ENCODE assay signal across 14 mouse cellular contexts in the genomic region with DNA sequence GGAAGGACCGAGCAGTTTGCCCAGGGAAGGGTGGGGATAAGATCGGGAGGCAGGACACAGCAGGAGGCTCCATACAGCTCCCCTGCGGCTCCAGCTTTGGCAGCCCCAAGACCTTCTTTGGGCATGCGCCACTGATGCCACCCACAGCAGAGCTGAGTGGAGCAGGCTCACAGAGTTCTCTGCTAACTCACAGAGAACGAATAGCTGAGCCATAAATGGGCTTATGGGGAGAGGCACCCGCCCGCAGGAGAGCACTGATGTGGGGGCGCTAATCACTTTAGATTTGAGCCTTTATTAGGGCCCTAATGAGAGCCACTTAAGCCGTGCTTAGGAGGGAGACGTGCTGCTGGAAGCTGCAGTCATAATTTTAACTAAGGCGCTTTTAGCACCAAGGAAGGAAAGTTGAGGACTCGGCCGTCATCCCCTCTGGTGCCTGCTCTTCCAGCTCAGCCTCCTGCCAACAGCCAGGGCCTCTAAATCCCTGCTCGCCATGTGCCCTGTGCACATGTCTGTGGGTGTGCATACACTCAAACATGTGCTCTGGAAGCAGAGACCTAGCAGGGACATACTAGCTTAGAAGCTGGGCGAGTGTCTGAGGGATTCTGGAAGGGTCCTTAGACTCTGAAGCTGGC. TPM values are rescaled to one million over a fixed set of nuclear protein-coding genes. Genes with fewer than 3 reads are reported as not detected.
DNase-seq lines count a peak whose midpoint lies in the region; ATAC-seq and TF ChIP-seq lines count a peak whose summit lies in the region.
"Had no signal": no experiment of that assay in that cellular context is flagged by ENCODE, and none has a peak within 500 bp of the region (broad histone marks: within the 10 kb centered on the region; RNA-seq: fewer than 3 reads in every experiment).

No protein-coding gene starts in this region.

- H3K4me3 ChIP-seq in neural tube, embryonic 13.5 days, result no peak overlapping the region
- no peak overlapping the region for H3K4me3 ChIP-seq in hindbrain, embryonic 16.5 days (ENCODE audit: low read length)
- no peak overlapping the region for H3K4me3 ChIP-seq in small intestine, adult 2 months (ENCODE audit: low read depth, low read length)
- H3K4me3 ChIP-seq in kidney, embryonic 16.5 days (ENCODE audit: low read length), result no peak overlapping the region
- H3K4me3 ChIP-seq: midbrain, embryonic 15.5 days had no signal

- no peak for DNase-seq in neural tube, embryonic 10.5 days (ENCODE audit: extremely low spot score, low spot score)
- peak; percentile 75 to 83 for DNase-seq in left cerebral cortex, postnatal 14 days (ENCODE audit: low spot score in 2 of 2)
- DNase-seq in liver, result no peak
- DNase-seq in heart, postnatal 4 days, result no peak
- DNase-seq: cerebellum, postnatal 25 days; heart, adult 11 months; kidney, postnatal 4 days; lung, embryonic 14.5 days; thymus, adult 18-20 months had no signal

- no peaks in the 10 kb centered on the region for H3K9me3 ChIP-seq in neural tube, embryonic 13.5 days
- H3K9me3 ChIP-seq in hindbrain, embryonic 16.5 days (ENCODE audit: control insufficient read depth, low read length), result no peaks in the 10 kb centered on the region
- H3K9me3 ChIP-seq in kidney, embryonic 16.5 days (ENCODE audit: low read length), result no peaks in the 10 kb centered on the region
- H3K9me3 ChIP-seq: midbrain, embryonic 15.5 days had no signal

- H3K9ac ChIP-seq in neural tube, embryonic 13.5 days, result no peak overlapping the region
- no peak overlapping the region for H3K9ac ChIP-seq in hindbrain, embryonic 16.5 days (ENCODE audit: low read depth, low read length)
- no peak overlapping the region for H3K9ac ChIP-seq in kidney, embryonic 16.5 days (replicated peaks; ENCODE audit: low read length)
- H3K9ac ChIP-seq: lung, embryonic 14.5 days; midbrain, embryonic 15.5 days had no signal

- no peak overlapping the region for H3K4me2 ChIP-seq in neural tube, embryonic 13.5 days
- H3K4me2 ChIP-seq in hindbrain, embryonic 16.5 days (ENCODE audit: low read length), result no peak overlapping the region
- H3K4me2 ChIP-seq in kidney, embryonic 16.5 days (replicated peaks; ENCODE audit: low read depth, low read length), result no peak overlapping the region
- H3K4me2 ChIP-seq: lung, embryonic 14.5 days; midbrain, embryonic 15.5 days had no signal

- TF ChIP-seq POLR2A in small intestine, adult 2 months (IDR thresholded peaks at IDR 0.05; ENCODE audit: low read depth, low read length), result no peak

- intact Hi-C loops in left cerebral cortex, postnatal 14 days (cut with DNase I), result no loop called here

- TF ChIP-seq CTCF in small intestine, adult 2 months (IDR thresholded peaks at IDR 0.05; ENCODE audit: extremely low read depth, insufficient read length, insufficient replicate concordance, low read depth, low read length), result no peak

- H3K4me1 ChIP-seq in neural tube, embryonic 13.5 days (replicated peaks), result peaks cover 81% of the 10 kb centered on the region
- peaks cover 28% of the 10 kb centered on the region for H3K4me1 ChIP-seq in hindbrain, embryonic 16.5 days (ENCODE audit: control insufficient read depth, insufficient read depth, low read depth, low read length)
- no peaks in the 10 kb centered on the region for H3K4me1 ChIP-seq in small intestine, adult 2 months (ENCODE audit: control insufficient read depth, insufficient read depth, insufficient read length, low read length)
- H3K4me1 ChIP-seq in kidney, embryonic 16.5 days (ENCODE audit: insufficient read depth, low read length), result peaks cover 6% of the 10 kb centered on the region

- WGBS in neural tube, embryonic 13.5 days, result 49% methylated on average over 15 of the region's 15 CpGs
- WGBS in hindbrain, embryonic 16.5 days, result 76% methylated on average over 15 of the region's 15 CpGs
- WGBS in small intestine, adult 2 months, result 84% methylated on average over 15 of the region's 15 CpGs
- WGBS in kidney, embryonic 16.5 days, result 64% methylated on average over 15 of the region's 15 CpGs

- H3K27me3 ChIP-seq in neural tube, embryonic 13.5 days, result no peaks in the 10 kb centered on the region
- no peaks in the 10 kb centered on the region for H3K27me3 ChIP-seq in hindbrain, embryonic 16.5 days (replicated peaks; ENCODE audit: control insufficient read depth, insufficient read depth, low read length)
- no peaks in the 10 kb centered on the region for H3K27me3 ChIP-seq in small intestine, adult 2 months (ENCODE audit: control insufficient read depth, insufficient read depth, low read length)
- H3K27me3 ChIP-seq in kidney, embryonic 16.5 days (ENCODE audit: insufficient read depth, low read length), result no peaks in the 10 kb centered on the region
- H3K27me3 ChIP-seq: midbrain, embryonic 15.5 days had no signal

- ATAC-seq in neural tube, embryonic 13.5 days (ENCODE audit: low read depth), result no peak
- peak; percentile 28; the same call in 1 of the 2 replicates for ATAC-seq in hindbrain, embryonic 16.5 days
- no peak for ATAC-seq in kidney, embryonic 16.5 days (ENCODE audit: low FRiP score, low TSS enrichment)
- ATAC-seq: midbrain, embryonic 15.5 days had no signal

- peaks cover 76% of the 10 kb centered on the region for H3K36me3 ChIP-seq in neural tube, embryonic 13.5 days
- no peaks in the 10 kb centered on the region; the same call in 1 of the 2 replicates for H3K36me3 ChIP-seq in hindbrain, embryonic 16.5 days (ENCODE audit: control insufficient read depth, insufficient read depth, low read length)
- peaks cover 15% of the 10 kb centered on the region for H3K36me3 ChIP-seq in small intestine, adult 2 months (ENCODE audit: control insufficient read depth, insufficient read depth, low read length)
- H3K36me3 ChIP-seq in kidney, embryonic 16.5 days (ENCODE audit: insufficient read depth, low read length), result peaks cover 17% of the 10 kb centered on the region; the same call in 1 of the 2 replicates

- H3K27ac ChIP-seq in neural tube, embryonic 13.5 days (replicated peaks), result peak overlapping the region; percentile 86
- H3K27ac ChIP-seq in hindbrain, embryonic 16.5 days (ENCODE audit: low read depth, low read length), result peak overlapping the region; percentile 32; the same call in 1 of the 2 replicates
- peak overlapping the region; percentile 55 for H3K27ac ChIP-seq in small intestine, adult 2 months (ENCODE audit: insufficient read depth, low read depth, low read length)
- H3K27ac ChIP-seq in kidney, embryonic 16.5 days (ENCODE audit: low read length), result no peak overlapping the region
- H3K27ac ChIP-seq: midbrain, embryonic 15.5 days had no signal

RNA-seq across cellular contexts. Expression of gene Kdm4b, which starts 45.3 kb away (rescaled TPM):
- 72.1 and 77.9 TPM in 2 replicates for polyA plus RNA-seq in neural tube, embryonic 13.5 days (2015; fragmentation: Nextera tagmentation; extraction: Ambion mirVana)
- 53.5 and 70.3 TPM in 2 replicates for polyA plus RNA-seq in hindbrain, embryonic 16.5 days (2015; fragmentation: Nextera tagmentation; extraction: Ambion mirVana)
- total RNA-seq in left cerebral cortex, postnatal 14 days (2021), result 10 to 100 TPM; 75.0 to 87.7 TPM
- 20.5 and 38.3 TPM in 2 replicates for polyA plus RNA-seq in small intestine, adult 2 months (2012; rRNA removed)
- 10 to 100 TPM; 38.9 to 40.5 TPM for total RNA-seq in heart, postnatal 4 days (2021)
- 37.7 and 39.1 TPM in 2 replicates for polyA plus RNA-seq in kidney, embryonic 16.5 days (2015; fragmentation: Nextera tagmentation; extraction: Ambion mirVana)

Comparison
In these comparisons a context has a peak if more than half of its experiments do, and no peak if none do; other contexts are left out.
1. DNase-seq: peak in left cerebral cortex, postnatal 14 days (2 of 2); none in neural tube, embryonic 10.5 days (single experiment), liver (single experiment) and heart, postnatal 4 days (single experiment).